Mouse (Mus musculus): Measurements from ENCODE around the gene Plekha5.
"Not testable (repeated sequence)": the region's sequence is repeated elsewhere in the genome, so short reads cannot be mapped to it uniquely, and the experiment has no call there.

Plekha5 gene

DNA sequence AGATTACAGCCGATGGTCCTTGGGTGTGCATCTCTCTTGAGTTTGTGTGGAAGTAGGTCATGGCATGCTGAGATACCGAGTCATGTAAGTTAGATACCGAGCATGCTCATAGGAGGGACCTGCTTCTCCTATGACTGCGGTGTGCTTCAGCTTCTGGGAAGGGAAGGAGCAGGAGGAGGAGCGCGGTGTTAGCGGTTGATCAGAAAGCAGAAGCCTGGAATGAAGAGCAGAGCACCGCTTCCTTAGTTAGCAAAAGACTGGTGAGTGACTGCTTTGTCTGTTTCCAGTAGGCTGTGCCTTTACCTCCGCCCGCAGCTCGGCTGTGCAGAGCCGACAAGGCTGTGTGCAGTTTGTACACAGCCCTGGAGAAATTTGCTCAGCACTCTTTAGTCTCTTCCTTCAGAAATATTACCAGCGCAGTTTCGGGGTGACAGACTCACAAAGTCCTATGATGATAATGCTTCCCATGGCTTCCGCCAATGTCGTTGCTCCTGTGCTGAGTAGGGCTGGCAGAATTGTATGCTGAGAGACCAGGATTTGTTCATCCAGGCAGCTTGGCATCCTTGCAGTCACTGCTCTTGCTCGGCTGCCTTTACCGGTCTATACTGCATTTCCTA lies 67.2 kb downstream of the Plekha5 start:
- DNase-seq: peak; percentile 58

DNA sequence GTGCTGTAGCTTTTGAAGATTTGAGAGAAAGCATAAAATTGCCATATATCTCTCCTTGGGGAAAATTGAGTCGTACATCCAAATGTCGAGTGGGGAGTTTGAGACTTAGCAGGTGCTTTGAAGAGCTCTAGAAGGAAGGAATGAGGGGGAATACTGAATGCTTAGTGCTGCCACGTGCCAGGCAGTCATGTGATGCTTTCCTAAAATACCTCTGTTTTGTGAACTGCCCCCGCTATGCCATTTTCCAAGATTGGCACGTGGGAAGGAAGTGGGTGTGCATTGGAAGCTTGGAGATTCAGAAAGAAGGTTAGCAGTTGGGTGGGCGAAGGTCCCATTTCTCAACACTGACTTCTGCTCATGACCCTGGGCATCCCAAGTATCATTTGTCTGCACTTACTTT lies 68.2 kb downstream of the Plekha5 start:
- no peak for DNase-seq

DNA sequence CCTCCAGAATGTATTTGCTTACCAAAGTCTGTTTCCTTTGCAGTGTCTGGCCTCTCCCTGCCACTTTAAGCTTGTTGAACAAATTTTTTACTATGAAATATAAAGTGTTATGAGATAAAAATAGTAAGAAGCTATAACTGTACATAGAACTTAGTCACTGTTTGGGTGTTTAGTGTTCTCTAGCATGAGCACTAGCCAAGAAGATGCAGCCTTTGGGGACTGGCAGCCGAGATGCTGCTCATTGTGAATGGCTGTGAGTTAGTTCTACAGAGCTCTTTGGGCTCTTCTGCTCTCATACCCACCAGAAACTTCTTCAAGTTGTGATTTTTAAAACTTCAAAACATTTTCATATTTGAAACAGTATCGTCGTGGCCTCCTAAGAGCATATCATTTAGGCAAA lies 74.2 kb downstream of the Plekha5 start:
- DNase-seq: no peak

DNA sequence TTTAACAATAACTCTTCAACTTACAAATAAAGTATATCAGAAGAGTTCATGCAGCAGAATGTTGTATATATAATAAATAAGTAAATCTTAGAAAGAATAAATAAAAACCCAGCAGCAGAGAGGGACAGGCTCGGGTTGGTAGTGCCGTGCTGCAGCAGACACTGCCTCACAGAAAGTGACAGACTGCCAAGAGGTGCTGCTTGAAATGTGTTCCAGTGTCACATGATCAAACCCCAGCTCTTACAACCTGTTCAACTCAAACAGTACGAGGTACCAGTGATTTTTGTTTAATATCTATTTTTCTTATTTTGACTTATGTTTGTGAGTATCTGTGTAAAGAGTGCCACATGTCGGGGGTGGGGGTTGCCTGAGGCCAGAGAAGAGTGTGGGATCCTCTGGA lies 75.1 kb downstream of the Plekha5 start:
- DNase-seq: no peak

DNA sequence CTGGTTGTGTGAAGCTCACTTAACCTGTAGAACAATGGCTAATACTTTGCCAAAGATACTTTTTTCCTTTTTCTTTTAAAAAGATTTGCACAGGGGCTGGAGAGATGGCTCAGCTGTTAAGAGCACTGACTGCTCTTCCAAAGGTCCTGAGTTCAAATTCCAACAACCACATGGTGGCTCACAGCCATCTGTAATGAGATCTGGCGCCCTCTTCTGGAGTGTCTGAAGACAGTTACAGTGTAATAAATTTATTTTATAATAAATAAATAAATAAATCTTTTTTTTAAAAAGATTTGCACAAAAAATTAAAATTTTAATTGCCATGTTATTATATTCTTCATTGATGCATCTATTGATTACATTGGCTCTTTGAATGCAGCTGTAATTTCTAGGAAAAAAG lies 77.0 kb downstream of the Plekha5 start:
- not testable (repeated sequence) for DNase-seq

DNA sequence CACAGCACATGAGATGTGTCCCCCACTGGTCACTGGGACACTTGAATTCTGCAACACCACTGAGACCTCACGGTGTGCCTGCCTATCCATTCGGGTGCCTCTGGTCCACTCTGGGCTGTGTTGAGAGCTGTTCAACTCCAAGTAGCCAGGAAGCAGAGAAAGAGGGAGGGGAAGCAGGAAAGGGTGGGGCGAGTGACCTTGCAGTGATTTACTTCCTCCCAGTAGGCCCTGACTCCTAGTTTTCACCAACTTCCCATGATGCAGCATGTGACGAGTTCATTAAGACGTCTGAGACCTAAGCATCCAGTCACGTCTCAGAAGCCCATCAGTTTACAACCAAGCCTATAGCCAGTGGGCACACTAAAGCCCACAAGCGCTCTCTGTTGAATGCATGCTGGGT lies 78.0 kb downstream of the Plekha5 start:
- DNase-seq: no peak

DNA sequence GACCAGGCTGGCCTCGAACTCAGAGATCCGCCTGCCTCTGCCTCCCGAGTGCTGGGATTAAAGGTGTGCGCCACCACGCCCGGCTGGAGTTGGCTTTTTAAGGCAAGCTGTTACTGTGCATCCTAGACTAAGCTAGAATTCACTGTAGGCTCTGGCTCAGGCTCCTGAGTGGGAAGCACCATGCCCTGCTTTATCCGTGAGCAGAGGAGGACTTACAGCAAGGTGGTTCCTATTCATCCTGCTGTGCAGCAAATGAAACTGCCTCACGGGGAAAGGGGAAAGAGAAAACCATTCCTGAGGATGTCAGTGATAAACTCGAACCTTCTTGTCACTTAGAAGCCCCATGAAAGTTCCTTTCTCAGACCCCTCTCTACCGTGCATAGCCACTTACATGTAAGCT lies 80.9 kb downstream of the Plekha5 start:
- DNase-seq: no peak

DNA sequence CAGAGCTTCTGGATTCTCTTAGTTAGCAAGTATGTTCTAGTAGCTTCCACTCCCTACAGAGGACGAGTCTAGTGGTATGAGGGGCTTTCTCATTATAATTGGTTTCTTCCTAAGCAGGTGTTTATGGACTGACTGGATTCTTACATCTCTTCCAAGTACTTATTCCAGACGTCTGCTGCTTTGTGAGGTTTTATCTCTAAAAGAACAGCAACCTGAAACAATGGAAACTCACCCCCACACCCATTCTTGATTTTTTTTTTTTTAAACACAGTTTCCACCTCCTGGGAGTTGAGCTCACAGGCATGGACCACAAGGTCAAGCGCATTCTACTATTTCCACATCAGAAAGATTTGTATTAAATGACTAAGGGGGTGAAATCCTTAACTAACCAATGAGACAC lies 83.8 kb downstream of the Plekha5 start:
- no peak for DNase-seq

DNA sequence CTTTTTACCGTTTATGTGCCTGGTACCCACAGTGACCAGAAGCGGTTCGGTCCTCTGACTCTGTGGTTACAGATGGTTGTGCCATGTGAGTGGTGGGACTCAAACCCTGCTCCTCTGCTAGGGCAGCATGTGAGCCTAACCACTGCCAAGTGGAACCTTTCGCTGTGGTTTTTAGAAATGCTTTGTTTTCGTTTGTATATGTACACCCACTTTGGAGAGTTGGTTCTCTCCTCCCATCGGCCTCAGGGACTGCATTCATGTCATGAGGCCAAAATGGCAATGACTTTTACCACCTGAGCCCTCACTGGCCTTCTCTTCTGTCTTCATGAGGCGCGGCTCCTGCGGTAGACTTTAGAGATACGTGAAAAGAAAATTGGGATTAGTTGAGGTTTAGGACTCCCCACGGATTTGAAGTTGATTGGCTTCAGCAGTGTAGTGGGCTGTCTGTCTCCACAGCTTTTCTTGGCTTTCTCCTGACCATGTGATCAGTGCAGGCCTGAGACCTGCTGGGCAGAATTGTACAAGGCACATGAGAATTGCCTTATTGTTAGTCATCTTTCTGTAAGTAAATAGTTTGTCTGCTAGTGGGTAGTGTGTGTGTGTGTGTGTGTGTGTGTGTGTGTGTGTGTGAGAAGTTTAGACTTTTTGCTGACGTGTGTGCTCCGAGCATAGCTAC lies 84.8 kb downstream of the Plekha5 start:
- no peak for DNase-seq

DNA sequence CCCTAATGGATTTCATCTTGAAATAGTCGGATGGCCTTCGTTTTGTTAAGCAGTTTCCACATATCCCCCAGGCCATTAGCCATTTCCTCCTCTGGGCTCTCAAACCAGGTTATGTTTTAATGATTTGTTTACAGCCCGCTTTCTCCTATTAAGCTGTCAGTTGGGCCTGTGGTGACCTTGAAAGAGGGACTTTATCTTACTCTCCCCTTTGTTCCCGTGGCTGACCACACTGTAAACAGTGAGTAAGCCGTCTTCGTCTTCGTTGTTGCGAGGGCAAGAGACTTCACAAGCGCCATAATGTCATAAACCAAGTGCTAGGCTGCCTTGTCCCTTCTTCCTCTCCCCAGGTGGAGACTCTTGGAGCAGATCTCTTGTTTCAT lies 85.3 kb downstream of the Plekha5 start:
- DNase-seq: no peak

DNA sequence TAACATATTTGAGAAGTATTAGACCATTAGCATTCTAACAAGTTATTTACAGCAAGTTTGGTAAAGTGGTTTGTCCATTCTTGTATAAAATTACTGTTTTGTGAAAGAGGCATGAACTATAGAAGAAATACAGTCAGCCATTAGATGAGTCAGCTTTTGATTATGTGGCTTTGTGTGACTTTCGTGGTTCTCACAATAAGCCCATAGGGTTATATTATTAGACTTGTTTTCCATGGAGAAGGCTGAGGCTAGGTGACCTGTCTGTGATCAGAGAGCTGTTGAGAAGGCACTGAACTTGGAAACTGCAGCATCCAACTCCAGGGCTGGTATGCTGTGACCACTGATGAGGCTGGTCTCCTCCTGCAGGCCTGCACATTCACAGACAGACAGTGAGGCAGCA lies 88.2 kb downstream of the Plekha5 start:
- DNase-seq: no peak

DNA sequence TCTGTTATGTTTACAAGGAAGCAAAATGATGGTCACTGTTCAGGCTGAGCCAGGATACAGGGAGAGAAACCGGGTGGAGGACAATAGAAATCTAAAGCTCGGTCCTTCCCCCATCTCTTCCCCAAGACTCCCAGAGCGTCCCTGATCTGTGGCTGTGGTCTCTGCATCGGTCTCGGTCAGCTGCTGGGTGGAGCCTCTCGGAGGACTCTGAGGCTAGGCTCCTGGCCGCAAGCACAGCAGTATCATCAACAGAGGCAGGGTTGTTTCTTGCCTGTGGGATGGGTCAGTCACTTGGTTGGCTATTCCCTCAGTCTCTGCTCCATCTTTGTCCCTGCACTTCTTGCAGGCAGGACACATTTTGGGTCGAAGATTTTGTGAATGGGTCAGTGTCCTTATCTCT lies 88.6 kb downstream of the Plekha5 start:
- DNase-seq: no peak

DNA sequence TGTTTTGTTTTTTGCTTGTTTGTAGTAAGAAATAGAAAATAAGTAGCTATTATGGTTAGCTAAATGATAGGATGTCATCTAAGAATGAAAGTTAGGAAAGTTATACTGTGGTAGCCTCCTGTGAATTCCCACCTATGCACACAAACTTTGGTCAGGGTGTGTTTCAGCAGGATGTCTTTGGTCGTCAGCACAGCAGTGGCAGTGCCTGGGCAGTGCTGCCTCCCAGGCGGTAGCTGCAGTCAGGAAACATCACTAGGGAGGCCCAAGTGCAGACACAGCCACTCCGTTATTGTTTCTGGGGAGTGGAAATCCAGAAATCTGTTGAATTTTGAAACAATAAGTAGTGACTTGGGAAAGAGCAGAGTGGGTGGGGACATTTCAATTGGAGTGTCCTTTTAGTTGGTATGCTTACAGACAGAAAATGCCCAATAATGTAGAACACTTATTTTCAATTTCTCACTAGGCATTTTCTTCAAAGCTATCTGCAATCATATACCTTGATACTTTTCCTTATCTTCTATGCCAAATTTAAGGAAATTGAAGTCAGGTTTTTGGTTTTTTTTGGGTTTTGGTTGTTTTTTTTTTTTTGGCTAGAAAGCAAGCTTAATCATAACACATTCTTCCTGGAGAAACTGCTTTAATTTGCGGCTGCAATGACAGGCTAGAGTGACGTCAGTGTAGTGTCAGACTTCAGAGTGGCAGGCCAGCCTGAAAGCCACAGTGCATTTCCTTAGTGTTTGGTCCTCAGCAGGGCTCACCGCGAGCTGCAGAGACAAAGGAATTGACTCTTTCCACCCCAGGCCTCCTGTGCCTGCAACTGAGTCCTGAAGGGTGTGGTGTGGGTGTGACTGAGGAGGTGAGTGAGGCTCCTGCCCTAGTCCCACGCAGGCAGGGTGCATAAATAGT lies 90.6 kb downstream of the Plekha5 start:
- DNase-seq: no peak

DNA sequence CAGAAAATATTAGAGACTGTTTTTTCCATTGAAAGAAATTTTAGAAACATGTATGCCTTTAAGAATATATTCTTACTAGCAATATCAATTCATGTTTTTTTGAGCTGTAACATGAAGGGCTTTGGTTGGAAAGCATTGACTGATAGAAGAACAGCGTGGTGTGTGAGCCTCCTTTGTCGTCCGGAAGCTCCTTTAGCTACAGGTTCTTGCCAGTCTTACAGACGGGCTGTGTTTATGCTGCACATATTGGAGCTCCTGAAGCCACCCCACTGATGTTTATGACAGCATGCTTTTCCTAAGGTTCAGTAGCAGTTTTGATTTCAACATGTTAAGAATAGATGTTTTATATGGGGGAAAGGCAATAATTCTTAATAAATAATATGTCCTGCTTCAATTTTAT lies 91.7 kb downstream of the Plekha5 start:
- DNase-seq: no peak

DNA sequence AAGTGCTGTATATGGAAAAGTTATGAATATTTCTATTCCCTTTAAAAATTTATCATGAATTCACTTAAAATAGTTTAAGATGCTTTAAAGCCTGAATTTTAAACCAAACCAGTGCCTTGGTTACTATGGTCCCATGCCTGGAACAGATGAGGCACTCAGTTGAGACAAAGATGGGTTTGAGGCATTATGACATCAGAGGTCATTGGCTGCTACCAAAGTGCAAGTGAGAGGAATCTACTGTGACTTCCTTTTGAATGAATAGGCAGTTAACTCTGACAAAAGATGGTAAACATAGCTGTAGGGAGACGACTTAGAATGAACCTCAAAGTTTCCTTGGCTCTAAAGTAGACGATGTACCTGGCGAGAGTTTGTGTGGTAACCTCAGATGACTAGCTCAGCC lies 92.3 kb downstream of the Plekha5 start:
- DNase-seq: no peak

DNA sequence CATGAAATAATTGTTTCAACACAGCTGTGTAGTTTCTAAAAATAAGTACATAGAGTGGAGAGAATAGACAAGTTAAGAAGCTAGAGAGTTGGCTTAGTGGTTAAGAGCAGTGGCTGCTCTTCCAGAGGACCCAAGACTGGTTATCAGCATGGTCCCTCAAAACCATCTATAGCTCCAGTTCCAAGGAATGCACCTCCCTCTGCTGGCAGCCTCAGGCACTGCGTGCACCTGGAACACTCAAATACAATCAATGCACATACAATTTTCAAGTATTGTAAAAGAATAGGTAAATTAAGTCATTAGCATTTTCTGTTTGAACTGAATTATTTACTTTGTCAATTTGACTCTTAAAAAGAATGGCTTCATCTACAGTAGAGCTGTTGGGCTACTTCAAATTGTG lies 93.3 kb downstream of the Plekha5 start:
- DNase-seq: no peak

DNA sequence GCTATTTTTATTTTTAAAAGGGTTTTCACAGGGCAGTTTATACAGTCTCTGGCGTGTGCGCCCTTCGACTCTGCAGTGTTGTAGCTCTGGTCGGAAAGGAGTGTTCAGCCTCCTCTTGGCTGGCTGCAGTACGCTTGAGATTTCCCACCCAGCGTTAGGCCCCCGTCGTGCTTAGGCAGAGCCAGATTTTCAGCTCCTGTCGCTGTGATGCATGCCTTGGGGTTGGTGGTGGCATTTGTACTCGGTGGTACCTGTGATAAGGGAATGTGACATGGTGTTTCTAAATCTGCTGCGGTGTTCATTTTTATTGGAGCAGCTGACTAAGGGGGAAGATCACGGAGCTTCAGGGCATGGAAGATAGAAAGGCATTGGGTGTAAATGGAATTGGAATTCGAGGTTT lies 95.2 kb downstream of the Plekha5 start:
- no peak for DNase-seq

DNA sequence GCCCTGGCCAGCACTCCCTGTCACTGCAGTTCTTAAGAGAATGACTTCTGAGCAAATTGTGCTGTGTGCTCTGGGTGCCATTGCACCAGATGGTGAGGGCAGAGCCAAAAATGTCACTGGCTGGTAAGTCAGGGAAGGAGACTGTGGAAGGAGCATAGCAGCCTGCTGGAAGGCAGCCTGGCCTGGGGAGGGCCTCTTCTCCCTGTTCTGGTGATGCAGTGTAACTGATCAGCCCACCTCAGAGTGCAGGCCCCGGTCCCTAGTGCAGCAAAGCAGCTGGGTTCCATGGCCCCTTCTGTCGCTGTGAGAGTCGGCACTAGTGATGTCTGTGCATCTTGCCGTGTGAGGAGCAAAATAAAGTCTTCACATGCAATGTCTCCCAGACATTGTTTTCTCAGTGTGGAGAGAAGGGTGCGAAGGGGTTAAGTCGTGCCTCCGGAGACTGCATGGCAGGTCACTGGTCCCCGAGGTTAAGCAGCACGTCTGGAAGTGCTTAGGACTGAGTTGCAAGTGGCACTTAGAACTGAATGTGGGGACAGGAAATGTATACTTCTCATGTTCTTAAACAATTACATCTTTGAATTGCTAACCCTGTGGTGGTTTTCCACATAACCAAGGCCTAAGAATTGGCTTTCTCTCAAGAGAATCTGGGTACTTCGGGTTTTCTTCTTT lies 95.8 kb downstream of the Plekha5 start:
- DNase-seq: peak; percentile 81

DNA sequence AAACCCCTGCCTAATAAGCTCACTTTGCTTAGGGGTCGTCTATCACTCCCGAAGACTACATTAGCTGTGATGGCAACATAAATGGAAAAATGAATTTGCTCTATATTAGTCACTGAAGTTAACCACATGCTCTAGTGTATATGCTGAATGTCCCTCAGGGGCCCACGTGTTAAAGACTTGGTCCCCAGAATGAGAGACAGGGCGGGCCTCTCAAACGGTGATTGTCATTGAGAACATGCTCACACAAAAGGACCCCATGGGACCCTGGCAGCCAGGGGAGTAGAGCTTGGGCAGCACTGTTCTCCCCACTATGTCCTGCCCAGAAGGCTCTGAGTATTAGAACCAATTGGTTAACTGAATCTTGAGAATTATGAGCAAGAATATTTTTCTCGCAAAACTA lies 97.1 kb downstream of the Plekha5 start:
- no peak for DNase-seq

DNA sequence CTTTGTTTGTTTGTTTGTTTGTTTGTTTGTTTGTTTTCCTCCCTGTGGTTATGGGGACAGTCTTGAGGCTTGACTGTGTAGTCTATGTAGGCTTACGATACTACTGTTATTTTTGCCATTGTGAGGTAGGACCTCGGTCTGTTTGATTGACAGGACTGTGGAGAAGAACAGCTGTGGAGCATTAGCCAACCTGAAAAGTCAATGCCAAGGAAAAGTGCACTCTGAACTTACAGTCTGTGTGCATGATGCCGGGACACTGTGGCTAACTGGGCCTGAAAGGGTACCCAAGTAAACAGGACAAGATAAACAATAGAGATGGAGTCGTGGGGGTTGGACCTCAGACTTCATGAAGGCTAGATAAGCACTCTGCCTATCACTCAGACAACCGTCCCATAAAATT lies 98.0 kb downstream of the Plekha5 start:
- no peak for DNase-seq

DNA sequence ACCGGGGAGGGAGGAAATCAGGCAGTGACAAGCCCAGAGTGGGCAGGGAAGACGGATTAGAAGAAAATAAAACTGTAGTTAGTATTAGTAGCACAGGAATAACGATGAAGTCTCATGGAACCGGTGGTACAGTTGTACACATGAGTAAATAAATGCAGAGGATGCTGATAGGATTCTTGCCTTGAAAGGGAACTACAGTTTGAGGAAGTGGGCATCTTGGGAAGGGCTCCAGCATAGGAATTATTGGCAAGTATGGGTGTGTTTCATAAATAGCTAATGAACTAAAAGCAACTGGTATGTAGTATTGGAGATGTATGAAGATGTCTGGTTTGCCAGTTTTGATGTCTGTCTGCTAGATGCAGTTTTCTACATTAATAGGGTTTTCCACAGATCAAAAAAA lies 99.7 kb downstream of the Plekha5 start:
- DNase-seq: no peak

DNA sequence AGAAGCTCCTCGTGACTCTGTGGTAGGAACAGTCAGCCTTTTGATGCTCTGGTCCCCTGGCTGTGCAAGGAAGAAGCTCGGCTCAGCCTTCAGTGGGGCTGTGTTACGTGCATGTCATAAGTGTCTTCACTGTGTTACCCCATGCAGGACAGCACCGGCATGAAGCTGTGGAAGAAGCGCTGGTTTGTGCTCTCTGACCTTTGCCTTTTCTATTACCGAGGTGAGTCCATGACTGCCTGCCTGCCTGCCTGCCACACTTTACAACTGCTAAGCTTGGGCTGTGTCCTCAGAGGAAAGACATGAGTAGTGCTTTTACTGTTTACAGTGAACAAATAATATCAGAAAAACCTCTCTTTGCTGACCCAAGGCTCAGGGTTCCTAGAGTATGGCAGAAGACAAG lies 104.6 kb downstream of the Plekha5 start:
- DNase-seq: no peak

DNA sequence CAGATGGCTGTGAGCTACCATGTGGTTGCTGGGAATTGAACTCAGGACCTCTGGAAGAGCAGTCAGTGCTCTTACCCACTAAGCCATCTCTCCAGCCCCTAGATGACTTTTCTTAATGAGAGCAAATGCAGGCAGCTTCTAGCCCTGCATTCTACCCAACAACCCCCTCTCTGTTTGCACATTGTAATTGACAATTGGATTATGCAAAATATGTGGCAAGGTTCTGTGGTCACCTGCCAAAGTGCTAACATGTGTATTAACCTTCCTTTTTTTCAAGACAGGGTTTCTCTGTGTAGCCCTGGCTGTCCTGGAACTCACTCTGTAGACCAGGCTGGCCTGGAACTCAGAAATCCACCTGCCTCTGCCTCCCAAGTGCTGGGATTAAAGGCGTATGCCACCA lies 109.0 kb downstream of the Plekha5 start:
- DNase-seq: not testable (repeated sequence)

DNA sequence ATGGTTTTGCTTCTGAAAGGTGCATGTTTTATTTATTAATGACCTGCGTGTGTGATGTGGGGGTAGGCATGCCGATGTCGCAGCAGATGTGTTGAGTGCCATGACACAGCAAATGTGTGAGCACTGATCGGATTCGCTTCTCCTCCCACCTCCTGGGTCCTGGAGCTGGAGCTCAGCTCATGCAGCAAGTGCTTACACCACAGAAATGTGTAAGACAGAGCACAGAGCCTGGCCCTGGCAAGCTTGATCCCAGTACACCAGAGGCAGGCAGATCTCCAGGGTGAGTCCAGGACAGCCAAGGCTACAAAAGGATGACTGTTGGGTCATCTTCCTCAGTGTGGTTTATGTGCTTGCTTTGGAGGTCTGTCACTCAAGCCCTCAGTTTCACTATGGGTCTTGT lies 109.8 kb downstream of the Plekha5 start:
- no peak for DNase-seq

Data from cerebellum, adult 8-10 months (tissue).